Mouse (Mus musculus): ENCODE results near the gene Coro1c. TPM values are rescaled to one million over a fixed set of nuclear protein-coding genes. Genes with fewer than 3 reads are reported as not detected.

Gene Coro1c
- total and polyA plus RNA-seq, 3 experiments: 77.3 to 158 (median 103) TPM

DNA sequence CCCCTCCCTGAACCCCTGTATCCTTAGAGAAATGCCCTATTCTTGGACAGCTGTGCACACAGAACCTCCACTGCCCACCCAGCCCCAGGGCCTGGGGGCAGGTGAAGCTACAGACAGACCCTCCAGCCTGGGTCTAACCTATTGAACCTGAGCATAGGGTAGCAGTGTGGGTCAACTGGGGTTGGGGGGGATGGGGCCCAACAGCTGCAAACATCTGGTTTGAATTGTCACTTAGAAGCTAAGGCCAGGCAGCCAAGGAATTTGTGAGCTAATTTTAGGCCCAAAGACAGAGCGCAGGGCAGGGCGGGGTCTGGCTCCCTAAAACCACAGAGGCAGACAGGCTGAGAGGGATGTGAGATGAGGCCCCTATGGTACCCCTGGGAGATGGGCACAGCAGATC is 100.4 kb downstream of the Coro1c start:
- H3K27me3 ChIP-seq (ENCODE audit: control insufficient read depth in 1 of 2, insufficient read depth in 2 of 2, low read length in 2 of 2): no peaks in the 10 kb centered on the region; a peak in 1 of 4 replicates
- no peaks in the 10 kb centered on the region for H3K36me3 ChIP-seq (ENCODE audit: control insufficient read depth in 1 of 2, insufficient read depth in 2 of 2, low read length in 2 of 2)
- TF ChIP-seq RCOR1 (IDR thresholded peaks at IDR 0.05; ENCODE audit: low read depth, low read length) (no peak), ZNF384 (IDR thresholded peaks at IDR 0.05; ENCODE audit: low read depth, low read length) (no peak), CHD1 (IDR thresholded peaks at IDR 0.05; ENCODE audit: low read depth, low read length) (no peak), CTCF (IDR thresholded peaks at IDR 0.05 in 2 of 3, conservative IDR thresholded peaks at IDR 0.05 in 1 of 3; ENCODE audit: control insufficient read depth in 1 of 3, insufficient read depth in 1 of 3, low read depth in 2 of 3, low read length in 3 of 3, poor library complexity in 1 of 3, severe bottlenecking in 1 of 3) (no peak), TAL1 (IDR thresholded peaks at IDR 0.05; ENCODE audit: low read length) (no peak), UBTF (IDR thresholded peaks at IDR 0.05; ENCODE audit: borderline replicate concordance, insufficient read depth, low read depth, low read length) (no peak), JUND (IDR thresholded peaks at IDR 0.05; ENCODE audit: low read depth, low read length) (no peak), MXI1 (IDR thresholded peaks at IDR 0.05; ENCODE audit: low read depth, low read length) (no peak), USF2 (IDR thresholded peaks at IDR 0.05; ENCODE audit: borderline replicate concordance in 1 of 2, insufficient read depth in 1 of 2, low read depth in 1 of 2, low read length in 2 of 2) (no peak), E2F4 (IDR thresholded peaks at IDR 0.05; ENCODE audit: borderline replicate concordance, low read depth, low read length) (no peak), USF1 (IDR thresholded peaks at IDR 0.05; ENCODE audit: low read depth, low read length) (no peak), MAX (IDR thresholded peaks at IDR 0.05; ENCODE audit: low read length) (no peak), ETS1 (IDR thresholded peaks at IDR 0.05; ENCODE audit: low read depth, low read length) (no peak)
- no peaks in the 10 kb centered on the region for H3K9me3 ChIP-seq (replicated peaks; ENCODE audit: insufficient read depth, low read length)
- no peak overlapping the region for H3K4me3 ChIP-seq (ENCODE audit: control insufficient read depth in 1 of 2, insufficient read depth in 1 of 2, low read depth in 2 of 2, low read length in 2 of 2)
- no peaks in the 10 kb centered on the region for H3K4me1 ChIP-seq (ENCODE audit: control insufficient read depth in 1 of 2, insufficient read depth in 2 of 2, low read length in 2 of 2)
- no peaks in the 10 kb centered on the region for H3K79me2 ChIP-seq (ENCODE audit: control insufficient read depth, insufficient read depth, low read length, poor library complexity)
- H3K9ac ChIP-seq (ENCODE audit: control insufficient read depth, low read depth, low read length, poor library complexity, severe bottlenecking): no peak overlapping the region
- H3K27ac ChIP-seq (ENCODE audit: control insufficient read depth, low read depth, low read length): no peak overlapping the region
- no peak for DNase-seq (ENCODE audit: low read depth, low spot score)

- Histone ChIP-seq H3K36me3 (ENCODE audit: control insufficient read depth in 1 of 2, insufficient read depth in 2 of 2, low read length in 2 of 2) (no peaks in the 10 kb centered on the region), H3K79me2 (ENCODE audit: control insufficient read depth, insufficient read depth, low read length, poor library complexity) (no peaks in the 10 kb centered on the region), H3K27me3 (ENCODE audit: control insufficient read depth in 1 of 2, insufficient read depth in 2 of 2, low read length in 2 of 2) (no peaks in the 10 kb centered on the region; a peak in 1 of 4 replicates), H3K27ac (ENCODE audit: control insufficient read depth, low read depth, low read length) (no peak overlapping the region), H3K4me3 (ENCODE audit: control insufficient read depth in 1 of 2, insufficient read depth in 1 of 2, low read depth in 2 of 2, low read length in 2 of 2) (no peak overlapping the region), H3K4me1 (ENCODE audit: control insufficient read depth in 1 of 2, insufficient read depth in 2 of 2, low read length in 2 of 2) (no peaks in the 10 kb centered on the region), H3K9ac (ENCODE audit: control insufficient read depth, low read depth, low read length, poor library complexity, severe bottlenecking) (no peak overlapping the region), H3K9me3 (replicated peaks; ENCODE audit: insufficient read depth, low read length) (no peaks in the 10 kb centered on the region)
- DNase-seq (ENCODE audit: low read depth, low spot score): no peak
- TF ChIP-seq POLR2AphosphoS2 (IDR thresholded peaks at IDR 0.05; ENCODE audit: low read length) (no peak), CHD2 (IDR thresholded peaks at IDR 0.05; ENCODE audit: low read length) (no peak), RCOR1 (IDR thresholded peaks at IDR 0.05; ENCODE audit: low read depth, low read length) (no peak), MYB (IDR thresholded peaks at IDR 0.05; ENCODE audit: low read depth, low read length) (no peak), MXI1 (IDR thresholded peaks at IDR 0.05; ENCODE audit: low read depth, low read length) (no peak), USF1 (IDR thresholded peaks at IDR 0.05; ENCODE audit: low read depth, low read length) (no peak)
Observed at GRCm38 (mm10) chr5:113807712-113808111, 100.8 kb downstream of the Coro1c start.

Data from MEL (cell line).